Mouse (Mus musculus) thymus, adult 2 months (tissue): ENCODE data around the gene Prkce.

Source experiments
- CTCF ChIP-seq: fragments of 200-500 bp; IDR thresholded peaks from 2 replicates; pipeline ENCODE4 v1.5.1; 2012; ENCODE audit warnings: mild to moderate bottlenecking, control low read depth, low read length, moderate library complexity, borderline replicate concordance; ENCODE audit not compliant: control insufficient read depth, poor library complexity, insufficient read depth; ENCODE audit errors: extremely low read depth
- POLR2A ChIP-seq: fragments of 200-500 bp; IDR thresholded peaks from 2 replicates; pipeline ENCODE4 v1.6.1; 2012; ENCODE audit warnings: mild to moderate bottlenecking, low read length, control low read depth, moderate library complexity; ENCODE audit not compliant: control insufficient read depth, poor library complexity, insufficient read depth; ENCODE audit errors: extremely low read depth

GRCm38 (mm10) chr17:86371101-86371561 lies 203.5 kb downstream of the Prkce start:
- TF ChIP-seq POLR2A (no peak), CTCF (no peak)
